Mouse (Mus musculus) CD4-positive naive resting alpha-beta T cell, adult 57 days (primary cell): ENCODE results near the gene Tecr. TPM values are rescaled to one million over a fixed set of nuclear protein-coding genes. Genes with fewer than 3 reads are reported as not detected.

Experiments
- total RNA-seq: library from RNA; stranded (reverse); gene quantifications from one replicate; pipeline ENCODE4 v1.2.4, GENCODE M21; 2023

The Tecr gene
- total RNA-seq: 231 TPM

GRCm38 (mm10) chr8:83607661-83608397 is at the start of gene Tecr, which contains the start of gene Dnajb1:
Gene Tecr (minus strand): TSS chr8:83607971.
Gene Dnajb1 (plus strand): TSS chr8:83608193.

GRCm38 (mm10) chr8:83652030-83652743 is 44.4 kb upstream of the Tecr start, which contains the start of gene Gipc1:
Gene Gipc1 (plus strand): TSS chr8:83652677.

DNA sequence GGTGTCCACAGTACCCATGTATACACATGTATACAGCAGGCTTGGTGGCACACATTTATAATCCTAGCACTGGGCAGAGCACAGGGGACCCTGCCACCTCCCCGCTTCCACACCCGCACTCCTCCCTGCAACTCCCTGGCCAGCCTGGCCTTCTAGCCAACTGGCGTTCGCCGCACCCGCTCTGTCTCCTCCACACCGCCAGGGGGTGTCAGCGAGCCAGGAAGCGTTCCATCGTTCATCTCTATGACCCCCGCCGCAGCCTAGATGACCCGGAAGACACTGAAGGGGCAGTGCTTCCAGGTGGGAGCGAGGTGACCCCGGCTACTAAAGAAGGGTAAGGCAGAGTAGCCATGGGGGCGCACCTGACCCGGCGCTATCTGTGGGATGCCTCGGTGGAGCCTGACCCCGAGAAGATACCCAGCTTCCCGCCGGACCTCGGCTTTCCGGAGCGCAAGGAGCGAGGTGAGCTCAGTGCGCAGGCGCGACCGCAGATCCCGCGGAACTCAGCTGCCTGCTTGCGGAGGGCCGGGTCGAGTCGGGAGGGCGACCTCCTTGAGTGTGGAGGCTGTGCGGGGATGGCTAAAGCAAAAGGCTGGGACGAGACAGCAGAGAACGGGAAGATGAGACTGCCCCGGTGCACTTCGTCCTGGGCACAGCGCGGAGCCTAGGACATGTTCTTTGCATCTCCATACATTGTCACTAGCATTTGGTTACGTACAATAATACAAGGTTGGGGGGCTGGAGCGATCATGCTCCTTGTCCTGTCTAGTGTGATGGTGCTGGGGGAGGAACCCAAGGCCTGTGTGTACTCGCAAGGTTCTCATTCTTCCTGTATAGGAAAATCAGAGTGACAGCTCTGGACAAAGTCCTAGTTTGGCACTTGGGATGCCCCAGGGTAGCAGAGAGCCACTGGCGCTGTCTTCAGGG is 41.0 kb downstream of the Tecr start, which contains the start of gene Ndufb7:
TSS of gene Ndufb7 (plus strand) at position 203 of the 927 bp plus-strand sequence.

GRCm38 (mm10) chr8:83535736-83536135 is 72.0 kb downstream of the Tecr start, which contains the start of gene Olfr370:
Gene Olfr370 (plus strand): TSS chr8:83535780.

Other genes with a start within 250 kb of the Tecr start
- gene Clgn, start 218.1 kb downstream of the Tecr start, total RNA-seq: not detected
- 21.1 TPM for gene Scoc, start 149.6 kb downstream of the Tecr start, total RNA-seq
- not detected for gene Olfr370, start 72.2 kb downstream of the Tecr start, total RNA-seq
- 79.0 TPM for gene Ndufb7, start 41.3 kb downstream of the Tecr start, total RNA-seq
- gene Dnajb1, start 222 bp upstream of the Tecr start, total RNA-seq: 114 TPM
- gene Gipc1, start 44.7 kb upstream of the Tecr start, total RNA-seq: 26.1 TPM
- 0.44 TPM for gene Ptger1, start 58.7 kb upstream of the Tecr start, total RNA-seq
- gene Pkn1, start 91.2 kb upstream of the Tecr start, total RNA-seq: 306 TPM
- gene Ddx39, start 107.2 kb upstream of the Tecr start, total RNA-seq: 72.6 TPM
- 855 TPM for gene Adgre5, start 133.4 kb upstream of the Tecr start, total RNA-seq